9 mouse cellular contexts compared by ENCODE assay signal in the genomic region with DNA sequence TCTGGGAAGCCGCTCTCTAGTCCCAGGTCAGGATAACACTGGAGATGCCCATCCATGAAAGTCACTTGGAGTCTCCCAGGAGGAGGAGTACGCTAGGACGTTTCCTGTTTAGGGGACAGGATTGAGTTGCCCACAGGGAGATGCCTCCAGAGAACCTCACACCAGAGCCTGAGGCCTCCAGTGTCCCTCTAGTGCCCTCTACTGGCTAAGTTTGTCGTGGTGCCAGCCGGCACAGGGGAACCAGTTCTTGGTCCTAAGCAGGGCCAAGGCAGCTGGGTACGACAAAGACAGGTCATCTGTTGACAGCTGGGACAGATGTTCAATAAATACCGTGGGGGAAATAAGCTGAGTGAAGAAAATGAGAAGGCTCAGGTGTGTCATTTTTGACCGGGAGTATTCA.
DNase-seq lines count a peak whose midpoint lies in the region; ATAC-seq and TF ChIP-seq lines count a peak whose summit lies in the region.
"Had no signal": no experiment of that assay in that cellular context is flagged by ENCODE, and none has a peak within 500 bp of the region (broad histone marks: within the 10 kb centered on the region; RNA-seq: fewer than 3 reads in every experiment).

No protein-coding gene starts in this region.

- peak; percentile 94 for TF ChIP-seq CTCF in gastrocnemius, adult 2 months (IDR thresholded peaks at IDR 0.05)
- TF ChIP-seq CTCF in spleen, adult 2 months (IDR thresholded peaks at IDR 0.05; ENCODE audit: extremely low read depth, insufficient read depth, insufficient read length, insufficient replicate concordance): peak; percentile 94; the same call in 1 of the 2 replicates

- H3K4me1 ChIP-seq in forebrain, embryonic 10.5 days: peaks cover 23% of the 10 kb centered on the region
- H3K4me1 ChIP-seq in forebrain, embryonic 15.5 days: peaks cover 11% of the 10 kb centered on the region
- H3K4me1 ChIP-seq in spleen, adult 2 months (ENCODE audit: control insufficient read depth, insufficient read depth, insufficient read length): peaks cover 14% of the 10 kb centered on the region; the same call in 1 of the 2 replicates

- peaks cover 24% of the 10 kb centered on the region for H3K27me3 ChIP-seq in forebrain, embryonic 10.5 days (ENCODE audit: poor library complexity, severe bottlenecking)
- no peaks in the 10 kb centered on the region for H3K27me3 ChIP-seq in forebrain, embryonic 15.5 days
- no peaks in the 10 kb centered on the region for H3K27me3 ChIP-seq in spleen, adult 2 months (ENCODE audit: control insufficient read depth, insufficient read depth, low read length)

- peaks cover 9% of the 10 kb centered on the region; the same call in 1 of the 2 replicates for H3K9me3 ChIP-seq in forebrain, embryonic 10.5 days
- no peaks in the 10 kb centered on the region for H3K9me3 ChIP-seq in forebrain, embryonic 15.5 days

- DNase-seq in forebrain, embryonic 10.5 days (ENCODE audit: extremely low spot score, low spot score): peak; percentile 64
- DNase-seq in cerebellum, postnatal 14 days: peak; percentile 88 to 89
- peak; percentile 87 for DNase-seq in gastrocnemius, adult 2 months
- DNase-seq in left cerebral cortex, adult 18-20 months (ENCODE audit: low spot score in 2 of 2): peak; percentile 77 to 81
- DNase-seq in spleen, adult 2 months (ENCODE audit: low read depth in 1 of 2, low spot score in 2 of 2): peak; percentile 52 to 73

- H3K36me3 ChIP-seq in forebrain, embryonic 10.5 days (replicated peaks): no peaks in the 10 kb centered on the region
- no peaks in the 10 kb centered on the region for H3K36me3 ChIP-seq in forebrain, embryonic 15.5 days
- no peaks in the 10 kb centered on the region for H3K36me3 ChIP-seq in spleen, adult 2 months (ENCODE audit: control insufficient read depth, insufficient read depth, low read length)

- no peak overlapping the region for H3K4me3 ChIP-seq in forebrain, embryonic 10.5 days
- H3K4me3 ChIP-seq in forebrain, embryonic 15.5 days: no peak overlapping the region
- H3K4me3 ChIP-seq in gastrocnemius, adult 2 months: no peak overlapping the region
- no peak overlapping the region for H3K4me3 ChIP-seq in spleen, adult 2 months (ENCODE audit: extremely low read depth, insufficient read depth, insufficient read length)
- H3K4me3 ChIP-seq: myocyte had no signal

- H3K4me2 ChIP-seq in forebrain, embryonic 15.5 days (replicated peaks): no peak overlapping the region

- intact Hi-C loops in gastrocnemius, adult 2 months (cut with DNase I): loop anchor here (1.0 to 10.0 kb wide), 5 partner anchors 38 to 673 kb away; no protein-coding TSS in a partner anchor

- ATAC-seq in forebrain, embryonic 15.5 days (replicated peaks): no peak; the same call in 1 of the 2 replicates
- ATAC-seq in inflammation-experienced regulatory T-cells, adult 6 months: peak; percentile 42
- ATAC-seq in megakaryocyte progenitor cell, adult 5-6 weeks (replicated peaks; ENCODE audit: poor library complexity): peak; percentile 97

- H3K9ac ChIP-seq in forebrain, embryonic 15.5 days (replicated peaks): no peak overlapping the region

- TF ChIP-seq POLR2A in spleen, adult 2 months (IDR thresholded peaks at IDR 0.05; ENCODE audit: low read depth, low read length): no peak

- WGBS in forebrain, embryonic 10.5 days: 55% methylated on average over 8 of the region's 8 CpGs
- 47% methylated on average over 8 of the region's 8 CpGs for WGBS in forebrain, embryonic 15.5 days
- 26% methylated on average over 8 of the region's 8 CpGs for WGBS in spleen, adult 2 months

- H3K27ac ChIP-seq in forebrain, embryonic 10.5 days: no peak overlapping the region
- H3K27ac ChIP-seq in forebrain, embryonic 15.5 days (replicated peaks): no peak overlapping the region
- peak overlapping the region; percentile 16; the same call in 1 of the 2 replicates for H3K27ac ChIP-seq in gastrocnemius, adult 2 months
- no peak overlapping the region for H3K27ac ChIP-seq in spleen, adult 2 months (ENCODE audit: insufficient read depth, low read length)
